Mouse (Mus musculus) brain, embryonic 14.5 days (tissue): ENCODE measurements at regions not wholly inside any gene's neighbourhood (a gene's known extent, or its start where the extent isn't known, plus 50 kb on each side); places are given as distances from the start of the nearest gene placed in this dataset.

Source experiments
- CTCF ChIP-seq: fragments of 200-500 bp; IDR thresholded peaks from 2 replicates; pipeline ENCODE4 v1.5.1; 2012; ENCODE audit warnings: inconsistent platforms, mild to moderate bottlenecking, moderate library complexity, borderline replicate concordance; ENCODE audit not compliant: insufficient read depth, insufficient read length; ENCODE audit errors: extremely low read depth
- POLR2A ChIP-seq: fragments of 200-500 bp; IDR thresholded peaks from 2 replicates; pipeline ENCODE4 v1.6.1; 2012; ENCODE audit warnings: mild to moderate bottlenecking, inconsistent platforms, borderline replicate concordance; ENCODE audit not compliant: poor library complexity, insufficient read depth, insufficient read length, severe bottlenecking; ENCODE audit errors: extremely low read depth

DNA sequence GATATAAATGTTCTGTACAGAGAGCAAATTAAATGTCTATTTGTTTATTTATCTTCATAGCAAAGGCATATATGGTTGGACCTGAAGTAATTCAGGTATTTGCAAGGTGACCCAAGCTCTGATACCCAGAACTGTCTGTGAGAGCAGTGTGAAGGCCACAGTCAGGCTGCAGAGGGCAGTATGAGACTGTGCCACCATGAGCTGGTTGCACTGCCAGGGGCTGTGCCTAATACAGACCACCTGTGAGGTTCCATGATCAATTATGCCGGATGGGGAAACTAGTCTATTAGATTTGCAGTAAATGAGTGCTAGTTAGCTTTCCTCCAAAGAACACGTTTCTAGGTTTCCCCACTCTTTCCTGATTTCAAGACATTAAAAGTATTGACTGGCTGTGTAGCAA lies 207.5 kb downstream of the C1d start:
- TF ChIP-seq CTCF (peak; percentile 77), POLR2A (no peak)
